Mouse (Mus musculus): Measurements from ENCODE around the gene Lyzl4. TPM values are rescaled to one million over a fixed set of nuclear protein-coding genes. Genes with fewer than 3 reads are reported as not detected.

Lyzl4 gene
- polyA plus RNA-seq, 1 experiment from 2014 or later, result 0.18 TPM

DNA sequence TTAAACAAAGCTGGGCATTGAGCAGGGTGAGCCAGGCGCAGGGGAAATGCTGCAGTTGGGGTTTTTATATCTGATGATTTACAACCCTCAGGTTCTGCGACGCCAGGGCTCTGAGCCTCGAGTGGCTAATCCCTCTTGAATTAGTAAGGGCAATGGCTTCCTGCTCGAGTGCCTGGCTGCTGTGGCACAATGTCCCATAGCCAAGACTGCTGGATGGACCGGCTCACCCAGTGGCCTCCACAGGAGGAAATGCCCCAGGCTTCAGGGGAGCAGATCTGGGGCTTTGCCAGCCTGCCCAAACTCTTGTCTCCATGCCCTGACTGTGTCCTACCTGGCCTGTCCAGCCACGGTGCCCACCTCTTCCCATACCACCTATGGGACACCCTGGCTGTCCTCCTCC is 22.5 kb downstream of the Lyzl4 start:
- Histone ChIP-seq H3K9ac (ENCODE audit: low read length) (no peak overlapping the region), H3K4me2 (ENCODE audit: low read length) (no peak overlapping the region), H3K27ac (ENCODE audit: low read depth, low read length) (no peak overlapping the region), H3K4me3 (ENCODE audit: low read depth, low read length) (no peak overlapping the region), H3K4me1 (ENCODE audit: control insufficient read depth, insufficient read depth, low read length) (no peaks in the 10 kb centered on the region), H3K9me3 (replicated peaks; ENCODE audit: control insufficient read depth, low read length) (no peaks in the 10 kb centered on the region), H3K36me3 (ENCODE audit: control insufficient read depth, insufficient read depth, low read length) (no peaks in the 10 kb centered on the region), H3K27me3 (replicated peaks; ENCODE audit: control insufficient read depth, insufficient read depth, low read length) (no peaks in the 10 kb centered on the region)
- no peak for DNase-seq (ENCODE audit: low spot score)
- no peak for ATAC-seq
- WGBS, result 47% methylated on average over 7 of the region's 7 CpGs

DNA sequence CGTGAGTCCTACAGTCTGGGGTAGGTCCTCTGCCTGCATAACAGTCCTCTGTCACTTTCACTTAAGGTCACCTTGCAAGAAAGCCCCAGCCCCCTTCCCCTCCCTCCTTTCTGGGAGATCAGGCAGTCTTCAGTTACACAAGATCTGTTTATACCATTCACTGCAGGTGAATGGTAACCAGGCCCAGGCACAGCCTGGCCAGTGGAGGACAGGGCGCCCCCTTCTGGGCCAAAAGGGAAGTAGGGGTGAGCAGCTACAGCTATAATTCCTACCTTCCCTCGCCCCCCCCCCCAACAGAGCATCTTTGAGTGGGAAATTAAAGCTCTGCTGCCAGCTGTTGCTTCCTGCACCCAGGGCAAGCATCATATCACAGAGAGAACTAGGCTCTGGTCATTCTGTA is 25.4 kb downstream of the Lyzl4 start:
- 64% methylated on average over 3 of the region's 3 CpGs for WGBS
- Histone ChIP-seq H3K4me1 (ENCODE audit: control insufficient read depth, insufficient read depth, low read length) (no peaks in the 10 kb centered on the region), H3K4me3 (ENCODE audit: low read depth, low read length) (no peak overlapping the region), H3K9me3 (replicated peaks; ENCODE audit: control insufficient read depth, low read length) (no peaks in the 10 kb centered on the region), H3K9ac (ENCODE audit: low read length) (no peak overlapping the region), H3K27me3 (replicated peaks; ENCODE audit: control insufficient read depth, insufficient read depth, low read length) (no peaks in the 10 kb centered on the region), H3K4me2 (ENCODE audit: low read length) (no peak overlapping the region), H3K36me3 (ENCODE audit: control insufficient read depth, insufficient read depth, low read length) (no peaks in the 10 kb centered on the region), H3K27ac (ENCODE audit: low read depth, low read length) (no peak overlapping the region)
- DNase-seq (ENCODE audit: low spot score) (no peak), ATAC-seq (no peak)

DNA sequence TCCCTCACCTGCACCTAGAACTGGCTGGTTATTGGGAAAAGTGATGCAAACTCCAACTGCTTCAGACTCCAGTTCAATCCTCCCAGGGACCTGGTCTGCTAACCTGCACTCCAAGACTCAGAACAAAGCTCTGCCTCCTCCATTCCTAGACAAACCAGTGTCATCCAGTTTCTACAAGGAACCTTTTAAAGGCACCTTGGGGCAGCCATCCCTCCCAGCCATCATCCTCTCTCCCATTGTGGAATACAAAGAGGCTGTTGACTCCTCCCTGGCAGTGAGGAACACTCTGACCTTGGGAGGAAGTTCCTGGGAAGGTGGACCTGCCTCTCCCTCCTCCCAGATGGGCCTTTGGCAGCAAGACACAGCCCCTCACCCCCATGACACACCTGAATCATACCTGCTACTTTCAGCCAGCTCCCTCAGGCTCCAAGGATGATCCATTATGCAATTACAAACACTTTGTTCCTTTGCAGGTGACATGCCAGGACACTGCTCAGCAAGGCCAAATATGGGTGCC is 27.6 kb downstream of the Lyzl4 start:
- no peak overlapping the region for H3K4me2 ChIP-seq (ENCODE audit: low read length)
- no peaks in the 10 kb centered on the region for H3K9me3 ChIP-seq (replicated peaks; ENCODE audit: control insufficient read depth, low read length)
- no peak overlapping the region for H3K9ac ChIP-seq (ENCODE audit: low read length)
- DNase-seq (ENCODE audit: low spot score), result no peak
- H3K27me3 ChIP-seq (replicated peaks; ENCODE audit: control insufficient read depth, insufficient read depth, low read length), result no peaks in the 10 kb centered on the region
- no peak overlapping the region for H3K4me3 ChIP-seq (ENCODE audit: low read depth, low read length)
- H3K36me3 ChIP-seq (ENCODE audit: control insufficient read depth, insufficient read depth, low read length), result no peaks in the 10 kb centered on the region
- no peak overlapping the region for H3K27ac ChIP-seq (ENCODE audit: low read depth, low read length)
- no peak for ATAC-seq
- no peaks in the 10 kb centered on the region for H3K4me1 ChIP-seq (ENCODE audit: control insufficient read depth, insufficient read depth, low read length)

DNA sequence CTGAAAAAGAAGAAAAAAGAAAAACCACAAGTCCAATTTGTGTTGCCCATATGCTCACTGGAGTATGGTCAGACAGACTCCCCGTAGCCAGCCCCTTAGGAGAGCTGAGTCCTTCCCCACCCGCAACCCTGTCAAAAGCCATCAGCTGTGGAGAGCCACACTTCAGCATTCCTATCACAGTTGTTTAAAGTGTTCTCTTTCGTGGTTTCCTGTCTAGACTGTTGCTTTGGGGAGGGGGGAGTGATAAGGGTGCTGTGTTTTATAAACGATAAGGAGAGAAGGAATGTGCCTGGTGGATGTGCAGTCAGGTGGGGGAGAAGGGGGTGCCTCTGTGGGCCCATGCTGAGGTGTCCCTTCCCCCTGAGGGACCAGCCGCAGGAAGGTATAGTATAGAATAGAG is 28.7 kb downstream of the Lyzl4 start:
- no peak for ATAC-seq
- WGBS, result 83% methylated on average over 5 of the region's 5 CpGs

DNA sequence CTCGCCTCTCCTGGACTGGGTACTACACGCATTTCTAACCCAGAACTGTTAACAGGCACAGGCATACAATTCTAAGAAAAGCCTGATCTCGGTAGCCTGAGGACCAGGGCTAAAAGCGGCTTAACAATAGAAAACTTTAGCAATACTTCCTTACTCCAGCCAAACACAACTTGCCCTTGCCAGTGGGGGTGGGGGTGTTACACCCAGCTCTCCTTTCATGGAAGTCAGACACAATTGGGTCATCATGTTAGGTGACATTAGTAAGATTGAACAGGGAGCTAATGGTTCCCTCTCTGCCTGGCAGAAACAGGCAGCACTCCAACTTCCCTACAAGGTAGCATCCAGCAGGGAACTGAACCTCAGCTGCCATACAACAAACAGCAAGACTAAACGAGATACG is 32.5 kb downstream of the Lyzl4 start:
- Histone ChIP-seq H3K9ac (ENCODE audit: low read length) (no peak overlapping the region), H3K27me3 (replicated peaks; ENCODE audit: control insufficient read depth, insufficient read depth, low read length) (no peaks in the 10 kb centered on the region; the same call in 1 of the 2 replicates), H3K4me3 (ENCODE audit: low read depth, low read length) (no peak overlapping the region), H3K9me3 (replicated peaks; ENCODE audit: control insufficient read depth, low read length) (no peaks in the 10 kb centered on the region), H3K36me3 (ENCODE audit: control insufficient read depth, insufficient read depth, low read length) (no peaks in the 10 kb centered on the region), H3K4me1 (ENCODE audit: control insufficient read depth, insufficient read depth, low read length) (peaks cover 2% of the 10 kb centered on the region; the same call in 1 of the 2 replicates), H3K27ac (ENCODE audit: low read depth, low read length) (no peak overlapping the region), H3K4me2 (ENCODE audit: low read length) (no peak overlapping the region)
- WGBS, result 73% methylated on average over 6 of the region's 6 CpGs
- ATAC-seq (no peak), DNase-seq (ENCODE audit: low spot score) (no peak)

More for the DNA sequence above, 28.7 kb downstream of the Lyzl4 start:
- Histone ChIP-seq H3K9me3 (replicated peaks; ENCODE audit: control insufficient read depth, low read length) (no peaks in the 10 kb centered on the region), H3K4me2 (ENCODE audit: low read length) (no peak overlapping the region), H3K27ac (ENCODE audit: low read depth, low read length) (no peak overlapping the region), H3K27me3 (replicated peaks; ENCODE audit: control insufficient read depth, insufficient read depth, low read length) (no peaks in the 10 kb centered on the region), H3K4me1 (ENCODE audit: control insufficient read depth, insufficient read depth, low read length) (no peaks in the 10 kb centered on the region), H3K4me3 (ENCODE audit: low read depth, low read length) (no peak overlapping the region), H3K36me3 (ENCODE audit: control insufficient read depth, insufficient read depth, low read length) (no peaks in the 10 kb centered on the region), H3K9ac (ENCODE audit: low read length) (no peak overlapping the region)
- DNase-seq (ENCODE audit: low spot score), result no peak

DNA sequence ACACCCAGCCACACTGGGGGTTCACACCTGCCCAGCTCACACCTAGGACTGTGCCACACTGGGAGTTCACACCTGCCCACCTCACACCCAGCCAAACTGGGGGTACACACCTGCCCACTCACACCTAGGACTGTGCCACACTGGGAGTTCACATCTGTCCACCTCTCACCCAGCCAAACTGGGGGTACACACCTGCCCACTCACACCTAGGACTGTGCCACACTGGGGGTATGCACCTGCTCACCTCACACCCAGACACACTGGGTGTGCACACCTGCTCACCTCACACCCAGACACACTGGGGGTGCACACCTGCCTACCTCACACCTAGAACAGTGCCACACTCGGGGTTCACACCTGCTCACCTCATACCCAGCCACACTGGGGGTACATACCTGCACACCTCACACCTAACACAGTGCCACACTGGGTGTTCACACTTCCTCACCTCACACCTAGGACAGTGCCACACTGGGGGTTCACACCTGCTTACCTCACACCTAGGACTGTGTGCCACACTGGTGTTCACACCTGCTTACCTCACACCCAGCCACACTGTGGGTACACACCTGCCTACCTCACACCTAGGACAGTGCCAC is 35.3 kb downstream of the Lyzl4 start:
- ATAC-seq (no peak), DNase-seq (ENCODE audit: low spot score) (no peak)
- Histone ChIP-seq H3K4me1 (ENCODE audit: control insufficient read depth, insufficient read depth, low read length) (peaks cover 2% of the 10 kb centered on the region; the same call in 1 of the 2 replicates), H3K27ac (ENCODE audit: low read depth, low read length) (no peak overlapping the region), H3K36me3 (ENCODE audit: control insufficient read depth, insufficient read depth, low read length) (no peaks in the 10 kb centered on the region), H3K9ac (ENCODE audit: low read length) (no peak overlapping the region), H3K4me2 (ENCODE audit: low read length) (no peak overlapping the region), H3K4me3 (ENCODE audit: low read depth, low read length) (no peak overlapping the region), H3K27me3 (replicated peaks; ENCODE audit: control insufficient read depth, insufficient read depth, low read length) (no peaks in the 10 kb centered on the region; the same call in 1 of the 2 replicates), H3K9me3 (replicated peaks; ENCODE audit: control insufficient read depth, low read length) (no peaks in the 10 kb centered on the region)
- 56% methylated on average over 1 of the region's 1 CpGs for WGBS

DNA sequence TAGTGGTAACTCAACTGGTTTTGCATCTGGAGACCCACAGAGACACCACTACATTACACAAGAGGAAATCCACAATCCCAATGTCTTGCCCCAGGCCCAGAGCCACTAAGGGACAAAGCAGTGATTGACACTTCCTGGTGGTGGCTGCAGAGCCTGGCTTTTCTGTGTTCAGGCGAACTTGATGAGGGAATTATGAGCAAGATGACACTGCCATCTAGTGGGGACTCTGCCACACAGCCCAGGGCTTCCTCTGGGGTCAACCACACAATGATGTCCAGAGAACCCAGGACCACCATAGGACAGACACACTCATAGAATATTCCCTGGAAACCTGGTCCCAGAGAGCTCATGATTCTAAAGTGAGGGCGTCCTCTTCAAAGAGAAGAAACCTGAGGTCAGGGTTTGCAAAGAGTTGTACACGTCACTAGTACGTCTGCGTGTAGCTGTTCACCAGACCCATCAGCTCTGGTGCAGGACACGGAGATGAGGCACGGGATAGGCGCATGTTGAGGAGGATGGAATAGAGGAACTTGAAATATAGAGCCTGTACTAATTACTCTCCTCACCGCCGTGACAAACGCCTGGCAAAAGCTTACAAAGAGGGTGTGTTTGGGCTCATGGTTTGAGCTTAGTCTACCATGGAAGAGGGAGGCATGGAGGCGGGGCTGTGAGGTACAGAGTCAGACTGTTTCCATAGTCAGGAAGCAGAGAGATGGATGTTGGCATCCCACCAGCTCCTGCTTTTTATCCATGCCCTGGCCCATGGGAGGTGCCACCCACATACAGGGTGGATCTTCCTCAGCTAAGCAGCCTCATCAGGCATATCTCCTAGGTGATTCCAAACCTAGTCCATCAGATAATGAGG is 36.2 kb downstream of the Lyzl4 start:
- H3K27me3 ChIP-seq (replicated peaks; ENCODE audit: control insufficient read depth, insufficient read depth, low read length), result no peaks in the 10 kb centered on the region; the same call in 1 of the 2 replicates
- H3K4me2 ChIP-seq (ENCODE audit: low read length), result no peak overlapping the region
- H3K4me3 ChIP-seq (ENCODE audit: low read depth, low read length), result no peak overlapping the region
- H3K9me3 ChIP-seq (replicated peaks; ENCODE audit: control insufficient read depth, low read length), result no peaks in the 10 kb centered on the region
- H3K9ac ChIP-seq (ENCODE audit: low read length), result no peak overlapping the region
- H3K4me1 ChIP-seq (ENCODE audit: control insufficient read depth, insufficient read depth, low read length), result peaks cover 2% of the 10 kb centered on the region; the same call in 1 of the 2 replicates
- no peak overlapping the region for H3K27ac ChIP-seq (ENCODE audit: low read depth, low read length)
- ATAC-seq, result peak; percentile 86
- DNase-seq (ENCODE audit: low spot score), result peak; percentile 93
- 55% methylated on average over 12 of the region's 12 CpGs for WGBS
- H3K36me3 ChIP-seq (ENCODE audit: control insufficient read depth, insufficient read depth, low read length), result no peaks in the 10 kb centered on the region

DNA sequence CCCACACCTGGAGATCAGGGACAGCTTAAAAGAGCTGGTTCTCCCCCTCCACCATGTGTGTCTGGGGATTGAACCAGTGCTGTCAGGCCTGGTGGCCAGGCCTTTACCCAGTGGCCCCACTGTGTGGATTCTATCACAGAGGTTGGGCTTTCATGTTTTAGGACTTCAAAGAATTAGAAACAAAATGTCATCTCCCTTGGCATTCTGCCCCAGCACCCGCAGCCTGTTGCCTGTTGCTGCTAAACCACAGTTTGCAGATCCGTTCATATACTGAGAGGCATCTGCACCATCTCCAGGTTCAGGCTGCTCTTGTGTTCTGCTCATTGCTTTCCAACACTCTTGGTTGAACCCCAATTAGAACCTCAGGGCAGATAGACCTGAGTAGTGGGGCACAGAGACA is 39.5 kb downstream of the Lyzl4 start:
- H3K4me3 ChIP-seq (ENCODE audit: low read depth, low read length), result no peak overlapping the region
- H3K27ac ChIP-seq (ENCODE audit: low read depth, low read length), result no peak overlapping the region
- H3K9me3 ChIP-seq (replicated peaks; ENCODE audit: control insufficient read depth, low read length), result no peaks in the 10 kb centered on the region
- WGBS, result 78% methylated on average over 2 of the region's 2 CpGs
- no peak for ATAC-seq
- H3K36me3 ChIP-seq (ENCODE audit: control insufficient read depth, insufficient read depth, low read length), result no peaks in the 10 kb centered on the region
- H3K4me1 ChIP-seq (ENCODE audit: control insufficient read depth, insufficient read depth, low read length), result peaks cover 2% of the 10 kb centered on the region; the same call in 1 of the 2 replicates
- no peak for DNase-seq (ENCODE audit: low spot score)
- H3K4me2 ChIP-seq (ENCODE audit: low read length), result no peak overlapping the region
- no peaks in the 10 kb centered on the region; the same call in 1 of the 2 replicates for H3K27me3 ChIP-seq (replicated peaks; ENCODE audit: control insufficient read depth, insufficient read depth, low read length)
- no peak overlapping the region for H3K9ac ChIP-seq (ENCODE audit: low read length)

Data from forebrain, embryonic 14.5 days (tissue).